Mouse (Mus musculus): ENCODE measurements around the gene Ryr2. TPM values are rescaled to one million over a fixed set of nuclear protein-coding genes. Genes with fewer than 3 reads are reported as not detected.

Ryr2 gene
- polyA plus RNA-seq, 1 experiment = 0.13 TPM

DNA sequence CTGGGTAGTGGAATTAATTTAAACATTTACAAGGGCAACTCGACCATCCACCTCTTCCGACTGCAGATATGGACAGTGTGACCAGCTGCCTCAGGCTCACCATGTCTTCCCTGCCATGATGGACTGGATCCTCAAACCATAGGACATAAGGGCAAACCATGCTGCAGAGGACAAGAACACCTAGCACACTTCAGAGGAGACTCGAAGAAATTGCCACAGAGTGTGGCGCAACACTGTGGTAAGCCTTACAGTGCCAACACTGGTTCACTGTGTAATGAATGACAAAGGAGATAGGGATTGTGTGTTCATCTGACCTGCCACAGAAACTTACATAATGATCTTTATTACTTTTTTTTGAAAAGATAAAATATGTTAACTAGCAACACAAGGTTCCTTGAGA, 68.1 kb downstream of the Ryr2 start:
- H3K36me3 ChIP-seq (ENCODE audit: control insufficient read depth, insufficient read depth, low read length) = no peaks in the 10 kb centered on the region
- DNase-seq = no peak
- no peak overlapping the region for H3K4me3 ChIP-seq (ENCODE audit: insufficient read depth, low read depth, low read length)
- H3K27ac ChIP-seq (ENCODE audit: insufficient read depth, low read depth, low read length) = no peak overlapping the region
- 74% methylated on average over 4 of the region's 4 CpGs for WGBS
- no peaks in the 10 kb centered on the region for H3K27me3 ChIP-seq (replicated peaks; ENCODE audit: control insufficient read depth, insufficient read depth, low read length)
- no peaks in the 10 kb centered on the region for H3K4me1 ChIP-seq (ENCODE audit: control insufficient read depth, insufficient read depth, low read length)
- TF ChIP-seq CTCF (conservative IDR thresholded peaks at IDR 0.05; ENCODE audit: insufficient read depth, insufficient read length, low read depth, low read length) = no peak
- no peak for TF ChIP-seq POLR2A (IDR thresholded peaks at IDR 0.05; ENCODE audit: low read depth, low read length)

DNA sequence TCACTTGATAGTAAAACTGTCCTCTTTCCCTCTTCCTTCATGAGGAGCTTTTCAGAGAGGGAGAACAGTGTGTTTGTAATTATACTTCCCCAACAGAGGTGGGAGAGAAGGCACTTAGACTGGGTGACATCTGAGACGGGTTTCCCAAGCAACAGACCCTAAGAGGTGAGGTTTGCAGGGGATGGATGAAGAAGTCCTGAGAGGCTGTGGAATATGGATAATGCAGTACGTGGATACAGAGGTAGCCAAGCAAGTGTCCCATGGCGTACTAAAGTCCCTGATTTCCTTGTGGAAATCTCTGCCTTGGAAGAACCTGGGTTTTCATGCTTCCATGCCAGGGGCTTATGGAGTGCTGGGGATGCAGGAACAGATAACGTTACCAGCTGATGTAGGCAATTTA, 69.5 kb downstream of the Ryr2 start:
- WGBS = 75% methylated on average over 4 of the region's 4 CpGs
- no peak overlapping the region for H3K27ac ChIP-seq (ENCODE audit: insufficient read depth, low read depth, low read length)
- TF ChIP-seq POLR2A (IDR thresholded peaks at IDR 0.05; ENCODE audit: low read depth, low read length) (no peak), CTCF (conservative IDR thresholded peaks at IDR 0.05; ENCODE audit: insufficient read depth, insufficient read length, low read depth, low read length) (no peak)
- H3K4me1 ChIP-seq (ENCODE audit: control insufficient read depth, insufficient read depth, low read length) = no peaks in the 10 kb centered on the region
- no peak overlapping the region for H3K4me3 ChIP-seq (ENCODE audit: insufficient read depth, low read depth, low read length)
- no peaks in the 10 kb centered on the region for H3K27me3 ChIP-seq (replicated peaks; ENCODE audit: control insufficient read depth, insufficient read depth, low read length)
- DNase-seq = no peak
- H3K36me3 ChIP-seq (ENCODE audit: control insufficient read depth, insufficient read depth, low read length) = no peaks in the 10 kb centered on the region

DNA sequence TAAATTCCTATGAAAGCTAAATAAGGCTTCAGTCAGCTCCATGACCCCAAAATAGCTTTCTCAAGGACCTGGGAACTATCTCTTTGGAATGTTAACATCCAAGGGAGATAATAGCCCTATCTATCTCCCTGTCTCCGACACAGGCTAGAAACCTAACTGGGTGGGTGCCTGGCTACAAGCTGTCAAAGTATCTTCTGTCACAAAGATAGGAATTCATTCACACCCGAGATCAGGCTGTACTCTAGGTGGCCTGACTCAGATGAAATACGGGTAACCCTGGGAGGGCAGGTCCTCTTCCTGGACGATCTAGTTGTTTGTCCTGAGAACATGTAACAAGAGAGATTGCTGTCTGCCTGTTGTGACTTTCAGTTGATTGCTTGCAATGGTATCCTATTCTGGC, 69.9 kb downstream of the Ryr2 start:
- WGBS = 32% methylated on average over 4 of the region's 4 CpGs
- H3K4me3 ChIP-seq (ENCODE audit: insufficient read depth, low read depth, low read length) = no peak overlapping the region
- DNase-seq = no peak
- no peak overlapping the region for H3K27ac ChIP-seq (ENCODE audit: insufficient read depth, low read depth, low read length)
- H3K4me1 ChIP-seq (ENCODE audit: control insufficient read depth, insufficient read depth, low read length) = no peaks in the 10 kb centered on the region
- no peak for TF ChIP-seq CTCF (conservative IDR thresholded peaks at IDR 0.05; ENCODE audit: insufficient read depth, insufficient read length, low read depth, low read length)
- no peak for TF ChIP-seq POLR2A (IDR thresholded peaks at IDR 0.05; ENCODE audit: low read depth, low read length)
- no peaks in the 10 kb centered on the region for H3K27me3 ChIP-seq (replicated peaks; ENCODE audit: control insufficient read depth, insufficient read depth, low read length)
- no peaks in the 10 kb centered on the region for H3K36me3 ChIP-seq (ENCODE audit: control insufficient read depth, insufficient read depth, low read length)

DNA sequence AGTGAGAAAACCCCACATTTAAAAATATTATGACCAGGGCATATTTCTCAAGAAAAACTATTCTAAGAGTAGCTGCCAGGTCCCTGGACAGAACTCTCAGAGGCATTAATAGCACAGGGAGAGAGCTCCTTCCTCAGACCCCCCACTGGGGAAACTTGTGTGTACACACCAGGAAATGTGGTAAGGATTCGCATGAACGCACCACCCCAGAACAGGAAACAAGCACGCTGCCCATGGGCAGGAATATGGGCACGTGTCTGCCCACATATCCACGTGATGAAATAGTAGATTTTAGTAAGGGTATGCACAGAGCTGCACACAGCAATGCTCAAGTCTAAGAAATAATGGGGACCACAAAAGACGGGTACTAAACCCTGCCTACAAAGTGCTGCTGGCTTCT, 72.8 kb downstream of the Ryr2 start:
- TF ChIP-seq CTCF (conservative IDR thresholded peaks at IDR 0.05; ENCODE audit: insufficient read depth, insufficient read length, low read depth, low read length) = no peak
- TF ChIP-seq POLR2A (IDR thresholded peaks at IDR 0.05; ENCODE audit: low read depth, low read length) = no peak
- Histone ChIP-seq H3K36me3 (ENCODE audit: control insufficient read depth, insufficient read depth, low read length) (no peaks in the 10 kb centered on the region), H3K4me1 (ENCODE audit: control insufficient read depth, insufficient read depth, low read length) (no peaks in the 10 kb centered on the region), H3K27me3 (replicated peaks; ENCODE audit: control insufficient read depth, insufficient read depth, low read length) (no peaks in the 10 kb centered on the region), H3K27ac (ENCODE audit: insufficient read depth, low read depth, low read length) (no peak overlapping the region), H3K4me3 (ENCODE audit: insufficient read depth, low read depth, low read length) (no peak overlapping the region)
- WGBS = 41% methylated on average over 6 of the region's 6 CpGs
- DNase-seq = no peak

DNA sequence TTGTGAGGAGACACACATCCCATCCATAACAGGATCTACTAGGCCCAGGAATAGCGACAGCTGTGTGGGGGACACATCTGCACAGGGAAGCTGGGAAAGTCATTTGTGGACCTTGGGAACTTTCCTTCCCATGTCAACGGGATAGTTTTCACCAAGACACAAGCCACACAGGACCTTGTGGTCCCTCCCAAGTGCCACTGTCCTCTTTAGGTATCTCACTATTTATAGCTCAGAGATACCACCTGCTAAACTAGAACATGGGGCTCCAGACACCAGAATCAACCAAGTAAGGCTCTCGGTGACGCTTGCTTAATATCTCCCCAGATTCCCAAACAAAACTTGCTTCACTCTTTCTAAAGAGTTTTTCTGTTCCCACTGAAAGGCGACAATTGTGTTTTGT, 73.5 kb downstream of the Ryr2 start:
- H3K27me3 ChIP-seq (replicated peaks; ENCODE audit: control insufficient read depth, insufficient read depth, low read length) = no peaks in the 10 kb centered on the region
- WGBS = 91% methylated on average over 5 of the region's 5 CpGs
- H3K4me1 ChIP-seq (ENCODE audit: control insufficient read depth, insufficient read depth, low read length) = no peaks in the 10 kb centered on the region
- no peak overlapping the region for H3K4me3 ChIP-seq (ENCODE audit: insufficient read depth, low read depth, low read length)
- TF ChIP-seq CTCF (conservative IDR thresholded peaks at IDR 0.05; ENCODE audit: insufficient read depth, insufficient read length, low read depth, low read length) = no peak
- TF ChIP-seq POLR2A (IDR thresholded peaks at IDR 0.05; ENCODE audit: low read depth, low read length) = no peak
- no peak for DNase-seq
- H3K27ac ChIP-seq (ENCODE audit: insufficient read depth, low read depth, low read length) = no peak overlapping the region
- H3K36me3 ChIP-seq (ENCODE audit: control insufficient read depth, insufficient read depth, low read length) = no peaks in the 10 kb centered on the region

DNA sequence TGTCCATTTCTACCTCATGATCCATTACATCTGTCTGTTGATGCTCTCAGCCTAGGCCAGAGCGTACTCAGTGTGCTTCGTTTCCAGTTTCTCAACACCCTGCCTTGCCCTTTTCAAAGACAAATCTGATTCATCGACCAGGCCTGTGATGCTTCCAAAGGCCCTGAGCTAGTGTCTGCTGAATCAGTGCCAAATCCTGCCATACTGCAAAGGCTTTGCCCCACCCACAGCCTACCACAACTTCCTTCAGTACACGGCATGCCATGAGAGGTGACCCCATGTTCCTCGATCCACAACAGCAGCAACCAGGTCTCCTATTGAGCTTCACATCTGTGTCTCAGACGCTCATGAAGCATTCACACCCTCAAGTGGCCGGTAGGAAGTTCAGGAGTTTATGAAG, 76.9 kb downstream of the Ryr2 start:
- no peak for DNase-seq
- H3K27ac ChIP-seq (ENCODE audit: insufficient read depth, low read depth, low read length) = no peak overlapping the region
- H3K36me3 ChIP-seq (ENCODE audit: control insufficient read depth, insufficient read depth, low read length) = no peaks in the 10 kb centered on the region
- no peak for TF ChIP-seq POLR2A (IDR thresholded peaks at IDR 0.05; ENCODE audit: low read depth, low read length)
- TF ChIP-seq CTCF (conservative IDR thresholded peaks at IDR 0.05; ENCODE audit: insufficient read depth, insufficient read length, low read depth, low read length) = no peak
- no peaks in the 10 kb centered on the region; the same call in 1 of the 2 replicates for H3K4me1 ChIP-seq (ENCODE audit: control insufficient read depth, insufficient read depth, low read length)
- no peaks in the 10 kb centered on the region for H3K27me3 ChIP-seq (replicated peaks; ENCODE audit: control insufficient read depth, insufficient read depth, low read length)
- 87% methylated on average over 7 of the region's 7 CpGs for WGBS
- no peak overlapping the region for H3K4me3 ChIP-seq (ENCODE audit: insufficient read depth, low read depth, low read length)

DNA sequence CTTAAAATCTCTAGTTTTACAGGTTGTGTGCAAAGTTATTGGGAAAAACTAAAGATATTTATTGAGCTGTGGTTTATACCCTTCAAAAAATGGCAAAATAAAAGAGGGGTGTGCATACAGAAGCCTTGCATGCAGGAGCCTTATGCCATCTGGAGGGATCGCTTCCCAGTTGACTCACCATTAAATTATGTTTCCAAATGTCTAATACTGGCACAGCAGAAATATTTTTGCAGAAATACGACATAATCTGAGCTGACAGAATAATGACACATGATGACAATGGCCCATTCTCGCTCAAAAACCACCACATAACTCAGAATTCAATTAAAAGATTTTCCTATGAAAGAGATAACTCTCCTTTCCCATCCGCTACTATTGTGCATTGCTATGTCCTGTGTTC, 77.4 kb downstream of the Ryr2 start:
- H3K27ac ChIP-seq (ENCODE audit: insufficient read depth, low read depth, low read length) = no peak overlapping the region
- H3K36me3 ChIP-seq (ENCODE audit: control insufficient read depth, insufficient read depth, low read length) = no peaks in the 10 kb centered on the region
- DNase-seq = no peak
- TF ChIP-seq CTCF (conservative IDR thresholded peaks at IDR 0.05; ENCODE audit: insufficient read depth, insufficient read length, low read depth, low read length) = no peak
- TF ChIP-seq POLR2A (IDR thresholded peaks at IDR 0.05; ENCODE audit: low read depth, low read length) = no peak
- H3K4me3 ChIP-seq (ENCODE audit: insufficient read depth, low read depth, low read length) = no peak overlapping the region
- 88% methylated on average over 4 of the region's 4 CpGs for WGBS
- H3K4me1 ChIP-seq (ENCODE audit: control insufficient read depth, insufficient read depth, low read length) = no peaks in the 10 kb centered on the region; the same call in 1 of the 2 replicates
- H3K27me3 ChIP-seq (replicated peaks; ENCODE audit: control insufficient read depth, insufficient read depth, low read length) = no peaks in the 10 kb centered on the region

DNA sequence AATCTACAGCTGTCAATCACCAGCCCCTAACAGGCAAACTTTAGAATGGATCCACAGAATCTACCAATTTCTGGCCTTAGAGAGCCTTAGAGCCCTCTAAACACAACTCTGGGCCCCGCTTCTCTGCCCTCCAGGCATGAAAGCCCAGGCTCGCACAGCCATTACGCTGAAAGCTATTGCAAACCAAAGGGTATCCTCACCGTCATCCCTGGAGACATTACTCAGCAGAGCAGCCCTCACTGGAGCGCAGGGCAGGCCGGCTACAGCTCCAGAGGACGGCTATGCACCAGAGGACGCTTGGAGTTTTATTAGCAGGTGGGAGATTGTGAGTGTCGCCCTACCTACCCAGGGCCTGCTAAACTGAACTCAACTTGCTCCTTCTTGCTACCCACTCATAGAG, 88.7 kb downstream of the Ryr2 start:
- TF ChIP-seq POLR2A (IDR thresholded peaks at IDR 0.05; ENCODE audit: low read depth, low read length) (no peak), CTCF (conservative IDR thresholded peaks at IDR 0.05; ENCODE audit: insufficient read depth, insufficient read length, low read depth, low read length) (no peak)
- WGBS = 85% methylated on average over 9 of the region's 9 CpGs

More for the DNA sequence above, 88.7 kb downstream of the Ryr2 start:
- Histone ChIP-seq H3K27me3 (replicated peaks; ENCODE audit: control insufficient read depth, insufficient read depth, low read length) (no peaks in the 10 kb centered on the region), H3K27ac (ENCODE audit: insufficient read depth, low read depth, low read length) (no peak overlapping the region), H3K4me1 (ENCODE audit: control insufficient read depth, insufficient read depth, low read length) (no peaks in the 10 kb centered on the region), H3K4me3 (ENCODE audit: insufficient read depth, low read depth, low read length) (no peak overlapping the region), H3K36me3 (ENCODE audit: control insufficient read depth, insufficient read depth, low read length) (no peaks in the 10 kb centered on the region)
- no peak for DNase-seq

Measured in kidney, adult 2 months (tissue).